Mouse (Mus musculus) splenic B cell, adult 2 months (primary cell): ENCODE measurements around the gene Zbtb18.

Source experiments
- DNase-seq: peaks from one replicate; pipeline ENCODE4 v3.0.0-alpha.2; 2011; ENCODE audit warnings: low read depth, low spot score
- H3K27me3 ChIP-seq: 2 replicates; pipeline ENCODE4 v1.6.1; 2012; ENCODE audit warnings: mild to moderate bottlenecking, low read length, moderate library complexity, mixed read lengths; ENCODE audit not compliant: control insufficient read depth, poor library complexity, insufficient read depth, severe bottlenecking
- H3K36me3 ChIP-seq: 2 replicates; pipeline ENCODE4 v1.6.1; 2012; ENCODE audit warnings: mild to moderate bottlenecking, low read length, moderate library complexity, mixed read lengths; ENCODE audit not compliant: control insufficient read depth, poor library complexity, insufficient read depth, severe bottlenecking

Gene Zbtb18

DNA sequence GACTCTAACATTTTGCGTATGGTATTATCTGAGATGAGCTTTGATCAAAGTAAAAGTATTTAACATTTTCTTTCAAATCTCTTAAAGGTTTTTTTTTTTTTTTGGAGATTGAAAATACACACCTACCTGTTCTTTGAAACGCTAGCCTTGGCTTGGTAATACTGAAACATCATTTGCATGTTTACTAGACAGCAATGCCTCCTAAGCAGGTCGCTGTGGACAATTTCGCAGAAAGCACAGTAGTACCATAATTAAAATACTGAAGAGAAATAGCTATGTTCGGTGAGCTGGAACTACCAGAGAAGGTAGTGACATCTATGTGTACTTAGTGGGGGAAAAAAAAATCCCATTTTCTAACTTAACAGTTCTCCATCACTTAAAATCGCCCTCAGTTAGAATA, 12.3 kb downstream of the Zbtb18 start:
- Histone ChIP-seq H3K27me3 (no peaks in the 10 kb centered on the region), H3K36me3 (0 out of 2 replicates have a peak, but pooled peaks cover 1% of the 10 kb centered on the region)
- no peak for DNase-seq

GRCm38 (mm10) chr1:177455466-177455865, 13.3 kb downstream of the Zbtb18 start:
- DNase-seq = no peak
- H3K36me3 ChIP-seq = no peaks in the 10 kb centered on the region
- no peaks in the 10 kb centered on the region for H3K27me3 ChIP-seq

- no peaks in the 10 kb centered on the region for H3K36me3 ChIP-seq
- H3K27me3 ChIP-seq = no peaks in the 10 kb centered on the region
- DNase-seq = no peak
Measured at GRCm38 (mm10) chr1:177456208-177456607, 14.1 kb downstream of the Zbtb18 start.

- no peaks in the 10 kb centered on the region for H3K36me3 ChIP-seq
- H3K27me3 ChIP-seq = no peaks in the 10 kb centered on the region
- peak; percentile 23 for DNase-seq
Measured at GRCm38 (mm10) chr1:177456772-177457171, 14.6 kb downstream of the Zbtb18 start.

GRCm38 (mm10) chr1:177457981-177458380, 15.8 kb downstream of the Zbtb18 start:
- Histone ChIP-seq H3K27me3 (no peaks in the 10 kb centered on the region), H3K36me3 (no peaks in the 10 kb centered on the region)
- DNase-seq = no peak

DNA sequence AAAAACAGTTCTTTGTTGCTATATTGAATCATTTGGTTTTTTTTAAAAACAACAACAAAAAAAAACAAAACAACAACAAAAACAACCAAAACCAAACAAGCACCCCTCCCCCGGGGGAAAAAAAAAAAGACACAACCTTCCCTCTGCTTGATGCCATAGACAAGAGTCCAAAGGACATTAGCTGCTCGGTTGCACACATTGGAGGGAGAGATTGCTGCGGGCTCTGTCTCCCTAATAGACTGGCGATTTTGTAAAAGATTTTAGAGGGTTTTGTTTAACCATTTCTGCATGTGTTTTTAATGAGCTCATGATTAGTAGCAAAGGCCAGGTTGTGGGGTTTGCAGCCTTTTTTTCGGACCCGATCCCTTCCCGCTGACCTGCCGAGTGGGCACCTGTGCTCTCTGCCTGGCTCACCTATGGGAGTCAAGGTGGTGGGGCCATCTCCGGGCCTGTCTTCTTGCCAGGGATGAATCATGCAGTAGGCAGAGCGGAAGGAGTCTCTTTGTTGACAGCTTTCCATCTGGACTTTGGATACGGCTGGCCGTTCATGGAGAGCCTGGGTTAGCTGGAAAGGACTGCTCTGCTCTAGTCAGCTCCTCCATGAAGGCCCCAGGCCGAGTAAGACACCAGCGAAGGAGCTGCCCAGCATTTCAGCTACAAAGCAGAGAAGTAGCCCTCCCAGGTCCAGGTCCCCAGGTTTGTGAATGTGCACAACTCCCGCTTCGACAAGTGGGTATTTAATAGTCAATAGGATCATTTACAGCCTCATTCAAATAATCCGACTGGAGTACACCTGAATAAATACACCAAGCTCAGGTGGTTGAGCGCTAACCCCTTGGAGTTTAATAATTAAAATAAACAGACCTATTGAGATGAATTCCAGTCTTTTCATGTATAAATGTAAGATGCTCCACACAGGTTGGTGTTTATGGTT, 16.6 kb downstream of the Zbtb18 start:
- no peak for DNase-seq
- Histone ChIP-seq H3K27me3 (no peaks in the 10 kb centered on the region), H3K36me3 (no peaks in the 10 kb centered on the region)

- DNase-seq = no peak
- Histone ChIP-seq H3K36me3 (no peaks in the 10 kb centered on the region), H3K27me3 (no peaks in the 10 kb centered on the region)
Measured at GRCm38 (mm10) chr1:177459536-177459935, 17.4 kb downstream of the Zbtb18 start.

DNA sequence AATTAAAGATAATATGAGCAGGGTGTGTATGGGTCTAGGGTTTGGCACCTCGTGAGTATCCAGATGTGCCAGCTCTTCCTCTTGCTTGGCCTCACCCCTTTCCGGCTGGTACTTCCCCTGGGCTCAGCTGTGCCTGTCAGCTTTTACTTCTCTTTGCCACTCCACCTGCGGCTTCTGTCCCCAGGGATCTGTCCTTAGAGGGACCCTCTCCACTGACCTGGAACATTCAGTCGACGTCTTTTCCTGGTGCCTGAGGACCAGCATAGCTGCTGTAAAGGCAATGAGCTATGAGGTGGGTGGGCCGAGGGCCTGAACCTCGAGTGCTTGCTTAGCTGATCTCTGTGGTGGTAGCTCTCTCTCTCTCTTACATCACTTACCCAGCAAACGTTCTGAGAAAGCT, 25.0 kb downstream of the Zbtb18 start:
- DNase-seq = peak; percentile 94
- no peaks in the 10 kb centered on the region for H3K27me3 ChIP-seq
- H3K36me3 ChIP-seq = no peaks in the 10 kb centered on the region

DNA sequence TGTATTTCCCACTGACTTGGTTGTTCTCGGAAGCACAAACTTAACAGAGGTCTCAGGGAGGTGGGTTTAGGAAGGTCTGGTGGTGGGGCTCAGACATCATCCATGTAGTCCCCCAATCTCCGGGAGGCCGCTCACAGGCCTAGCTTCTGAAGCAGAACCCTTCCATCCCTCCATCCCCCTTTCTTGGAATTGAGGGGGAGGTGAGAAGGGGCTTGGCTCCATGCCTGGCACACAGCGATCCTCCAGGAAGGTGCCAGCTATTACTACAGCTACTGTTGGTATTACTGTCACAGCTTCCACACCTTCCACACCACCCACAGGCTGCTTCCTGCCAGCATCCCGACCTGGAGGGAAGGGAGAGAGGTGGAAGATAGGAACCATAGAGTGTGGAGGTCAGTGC, 26.3 kb downstream of the Zbtb18 start:
- DNase-seq = no peak
- no peaks in the 10 kb centered on the region for H3K27me3 ChIP-seq
- H3K36me3 ChIP-seq = no peaks in the 10 kb centered on the region

DNA sequence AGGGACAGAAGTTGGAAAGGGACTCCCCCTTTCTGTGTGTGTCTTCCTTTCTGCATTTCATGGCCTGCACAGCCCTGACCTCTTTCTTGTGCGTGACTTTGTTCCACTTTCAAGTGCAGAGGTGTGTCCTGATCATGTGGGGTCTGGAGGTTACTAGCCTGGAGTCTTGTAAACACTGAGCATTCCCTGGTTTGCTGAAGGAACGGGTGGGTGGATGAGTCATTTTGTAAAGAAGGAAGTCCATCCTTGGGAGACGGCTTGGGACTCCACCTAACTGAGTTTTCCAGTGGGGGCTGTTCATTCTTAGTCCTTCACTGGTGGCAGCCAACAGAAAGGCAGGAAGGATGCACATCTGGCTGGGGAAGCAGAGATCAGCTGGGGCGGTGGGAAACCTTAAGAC, 27.9 kb downstream of the Zbtb18 start:
- DNase-seq = peak; percentile 64
- no peaks in the 10 kb centered on the region for H3K27me3 ChIP-seq
- no peaks in the 10 kb centered on the region for H3K36me3 ChIP-seq

DNA sequence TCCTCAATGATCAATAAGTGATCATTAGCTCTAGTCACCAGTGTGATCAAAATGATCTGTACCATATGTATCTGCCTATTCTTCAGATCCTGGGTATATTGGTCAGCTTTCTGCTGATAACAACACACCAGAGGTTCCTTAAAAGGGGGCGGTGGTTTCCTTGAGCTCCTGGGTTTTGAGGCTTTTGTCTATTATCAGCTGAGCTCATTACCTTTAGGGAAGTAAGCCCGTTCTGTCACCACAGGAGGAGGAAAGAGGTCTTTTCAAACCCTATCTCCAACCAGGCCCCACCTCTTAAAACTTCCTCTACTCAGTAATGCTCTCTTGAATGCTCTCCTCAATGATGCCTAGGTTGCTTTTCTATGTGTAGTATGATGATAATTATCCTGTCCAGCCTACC, 28.8 kb downstream of the Zbtb18 start:
- H3K36me3 ChIP-seq = no peaks in the 10 kb centered on the region
- DNase-seq = peak; percentile 49
- no peaks in the 10 kb centered on the region for H3K27me3 ChIP-seq

- H3K36me3 ChIP-seq = no peaks in the 10 kb centered on the region
- H3K27me3 ChIP-seq = no peaks in the 10 kb centered on the region
- DNase-seq = no peak
Measured at GRCm38 (mm10) chr1:177475542-177476197, 33.5 kb downstream of the Zbtb18 start.

DNA sequence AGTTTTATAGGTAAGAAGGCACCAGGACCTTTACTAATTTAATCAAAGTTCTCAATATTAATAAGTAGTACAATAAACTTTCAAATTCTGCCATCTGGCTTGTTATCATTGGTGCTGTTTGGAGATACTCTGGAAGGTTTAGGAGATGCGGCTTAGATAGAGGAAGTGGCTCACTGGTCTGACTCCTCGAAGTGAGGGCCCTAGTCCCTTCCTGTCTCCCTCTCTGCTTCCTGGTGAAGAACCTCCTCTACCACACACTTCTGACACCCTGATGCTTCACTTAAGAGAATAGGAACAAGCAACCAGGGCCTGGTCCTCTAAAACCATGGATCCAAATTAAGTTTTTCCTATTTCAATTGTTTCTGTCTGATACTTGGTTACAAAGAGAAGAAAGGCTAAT, 36.4 kb downstream of the Zbtb18 start:
- no peak for DNase-seq
- H3K27me3 ChIP-seq = no peaks in the 10 kb centered on the region
- no peaks in the 10 kb centered on the region for H3K36me3 ChIP-seq

- H3K36me3 ChIP-seq = no peaks in the 10 kb centered on the region
- no peaks in the 10 kb centered on the region for H3K27me3 ChIP-seq
- DNase-seq = no peak
Measured at GRCm38 (mm10) chr1:177479356-177480004, 37.3 kb downstream of the Zbtb18 start.

DNA sequence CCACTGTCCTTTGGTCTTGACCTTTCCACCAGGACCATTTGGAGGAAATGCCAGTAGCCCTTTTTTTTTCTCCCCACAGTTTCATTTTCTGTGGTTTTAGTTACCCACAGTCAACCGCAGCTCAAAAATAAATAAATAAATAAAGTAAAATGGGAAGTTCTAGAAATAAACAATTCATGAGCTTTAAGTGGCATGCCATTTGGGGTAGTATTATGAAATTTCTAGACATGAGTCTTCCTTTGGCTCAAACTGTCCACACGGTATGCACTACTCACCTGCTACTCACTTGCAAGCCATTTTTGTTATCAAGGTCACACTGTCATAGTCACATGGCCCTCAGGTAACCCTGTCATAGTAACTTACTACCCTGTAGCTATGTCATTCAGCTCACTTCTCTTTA, 41.5 kb downstream of the Zbtb18 start:
- H3K27me3 ChIP-seq = no peaks in the 10 kb centered on the region
- no peaks in the 10 kb centered on the region for H3K36me3 ChIP-seq
- DNase-seq = peak; percentile 56
